Mouse (Mus musculus) C2C12 (cell line): ENCODE results near the gene S100b.

Source experiments
- CTCF ChIP-seq: IDR thresholded peaks from one replicate; pipeline ENCODE4 v1.5.1; 2011; ENCODE audit not compliant: control insufficient read depth, insufficient read depth, insufficient read length
- MAX ChIP-seq: IDR thresholded peaks from one replicate; pipeline ENCODE4 v1.6.1; 2011; ENCODE audit warnings: mild to moderate bottlenecking, control low read depth
- USF1 ChIP-seq: IDR thresholded peaks from one replicate; pipeline ENCODE4 v1.6.1; 2011; ENCODE audit warnings: low read depth, mild to moderate bottlenecking, control low read depth, moderate library complexity

DNA sequence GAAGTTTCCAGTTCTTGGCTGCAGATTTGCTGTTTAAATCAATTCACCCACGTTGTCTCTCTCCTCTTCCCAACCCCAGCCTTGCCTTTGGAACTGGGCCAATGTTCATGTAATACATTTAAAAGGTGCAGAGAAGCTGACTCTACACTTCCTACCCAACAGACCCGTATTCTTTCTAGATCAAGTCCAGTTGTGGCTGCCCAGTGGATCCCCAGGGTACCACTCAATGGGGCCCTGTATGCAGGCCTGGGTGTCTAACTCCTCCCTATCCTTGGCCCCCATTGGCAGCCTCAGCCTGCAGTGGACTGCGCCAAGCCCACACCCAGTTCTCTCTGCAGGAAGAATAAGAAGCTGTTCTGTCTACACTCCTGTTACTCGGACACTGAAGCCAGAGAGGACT is at the start of gene S100b:
- no peak for TF ChIP-seq CTCF
- no peak for TF ChIP-seq MAX
- no peak for TF ChIP-seq USF1
